Mouse (Mus musculus): Measurements from ENCODE around the gene Mgll.

Mgll gene

GRCm38 (mm10) chr6:88724313-88725195, at the start of gene Mgll:
Gene Mgll (plus strand): TSS chr6:88724412.
- DNase-seq: peak; percentile 85

- DNase-seq: no peak
Measured at GRCm38 (mm10) chr6:88675815-88676214, 48.4 kb upstream of the Mgll start.

- no peak for DNase-seq
Measured at GRCm38 (mm10) chr6:88676753-88677736, 47.2 kb upstream of the Mgll start.

GRCm38 (mm10) chr6:88677738-88678137, 46.5 kb upstream of the Mgll start:
- no peak for DNase-seq

GRCm38 (mm10) chr6:88681026-88681425, 43.2 kb upstream of the Mgll start:
- DNase-seq: no peak

- DNase-seq: no peak
Measured at GRCm38 (mm10) chr6:88683380-88684053, 40.7 kb upstream of the Mgll start.

- no peak for DNase-seq
Measured at GRCm38 (mm10) chr6:88688171-88688570, 36.0 kb upstream of the Mgll start.

GRCm38 (mm10) chr6:88688712-88689111, 35.5 kb upstream of the Mgll start:
- DNase-seq: no peak

GRCm38 (mm10) chr6:88690211-88690610, 34.0 kb upstream of the Mgll start:
- no peak for DNase-seq

- DNase-seq: no peak
Measured at GRCm38 (mm10) chr6:88691361-88691760, 32.9 kb upstream of the Mgll start.

- DNase-seq: no peak
Measured at GRCm38 (mm10) chr6:88702887-88703286, 21.3 kb upstream of the Mgll start.

GRCm38 (mm10) chr6:88703731-88704130, 20.5 kb upstream of the Mgll start:
- no peak for DNase-seq

GRCm38 (mm10) chr6:88708401-88709278, 15.6 kb upstream of the Mgll start:
- DNase-seq: peak; percentile 61

- no peak for DNase-seq
Measured at GRCm38 (mm10) chr6:88709279-88709575, 15.0 kb upstream of the Mgll start.

- no peak for DNase-seq
Measured at GRCm38 (mm10) chr6:88711313-88711712, 12.9 kb upstream of the Mgll start.

GRCm38 (mm10) chr6:88712083-88712482, 12.1 kb upstream of the Mgll start:
- DNase-seq: no peak

- DNase-seq: no peak
Measured at GRCm38 (mm10) chr6:88713320-88713719, 10.9 kb upstream of the Mgll start.

GRCm38 (mm10) chr6:88714200-88714674, 10.0 kb upstream of the Mgll start:
- no peak for DNase-seq

GRCm38 (mm10) chr6:88715378-88715781, 8.8 kb upstream of the Mgll start:
- no peak for DNase-seq

- no peak for DNase-seq
Measured at GRCm38 (mm10) chr6:88715966-88716365, 8.2 kb upstream of the Mgll start.

GRCm38 (mm10) chr6:88717143-88718032, 6.8 kb upstream of the Mgll start:
- DNase-seq: no peak

Measured in liver (tissue).